Mouse (Mus musculus): ENCODE measurements around the gene Il1rl2.
"Not testable (repeated sequence)": the region's sequence is repeated elsewhere in the genome, so short reads cannot be mapped to it uniquely, and the experiment has no call there.

Gene Il1rl2

GRCm38 (mm10) chr1:40324457-40324856, at the start of gene Il1rl2:
TSS of gene Il1rl2 (plus strand) at chr1:40324610.
- DNase-seq: no peak

- no peak for DNase-seq
Observed at GRCm38 (mm10) chr1:40275285-40276013, 49.0 kb upstream of the Il1rl2 start.

GRCm38 (mm10) chr1:40277944-40278343, 46.5 kb upstream of the Il1rl2 start:
- no peak for DNase-seq

- DNase-seq: no peak
Observed at GRCm38 (mm10) chr1:40278720-40279119, 45.7 kb upstream of the Il1rl2 start.

- DNase-seq: no peak
Observed at GRCm38 (mm10) chr1:40279182-40279743, 45.1 kb upstream of the Il1rl2 start.

- no peak for DNase-seq
Observed at GRCm38 (mm10) chr1:40281950-40282349, 42.5 kb upstream of the Il1rl2 start.

GRCm38 (mm10) chr1:40282394-40282793, 42.0 kb upstream of the Il1rl2 start:
- no peak for DNase-seq

GRCm38 (mm10) chr1:40283995-40284394, 40.4 kb upstream of the Il1rl2 start:
- no peak for DNase-seq

- no peak for DNase-seq
Observed at GRCm38 (mm10) chr1:40290489-40291255, 33.7 kb upstream of the Il1rl2 start.

- no peak for DNase-seq
Observed at GRCm38 (mm10) chr1:40292231-40292630, 32.2 kb upstream of the Il1rl2 start.

GRCm38 (mm10) chr1:40293891-40294290, 30.5 kb upstream of the Il1rl2 start:
- no peak for DNase-seq

- no peak for DNase-seq
Observed at GRCm38 (mm10) chr1:40294824-40295223, 29.6 kb upstream of the Il1rl2 start.

GRCm38 (mm10) chr1:40298053-40298452, 26.4 kb upstream of the Il1rl2 start:
- DNase-seq: no peak

GRCm38 (mm10) chr1:40303179-40303866, 21.1 kb upstream of the Il1rl2 start:
- DNase-seq: no peak

GRCm38 (mm10) chr1:40304321-40304720, 20.1 kb upstream of the Il1rl2 start:
- DNase-seq: not testable (repeated sequence)

GRCm38 (mm10) chr1:40306111-40306510, 18.3 kb upstream of the Il1rl2 start:
- no peak for DNase-seq

- no peak for DNase-seq
Observed at GRCm38 (mm10) chr1:40311123-40311522, 13.3 kb upstream of the Il1rl2 start.

- DNase-seq: no peak
Observed at GRCm38 (mm10) chr1:40311625-40312024, 12.8 kb upstream of the Il1rl2 start.

- DNase-seq: no peak
Observed at GRCm38 (mm10) chr1:40314016-40314415, 10.4 kb upstream of the Il1rl2 start.

- no peak for DNase-seq
Observed at GRCm38 (mm10) chr1:40317657-40318056, 6.8 kb upstream of the Il1rl2 start.

- DNase-seq: no peak
Observed at GRCm38 (mm10) chr1:40321824-40322223, 2.6 kb upstream of the Il1rl2 start.

- no peak for DNase-seq
Observed at GRCm38 (mm10) chr1:40322543-40322942, 1.9 kb upstream of the Il1rl2 start.
